Mouse (Mus musculus) forebrain, embryonic 12.5 days (tissue): ENCODE results near the gene Akap2. TPM values are rescaled to one million over a fixed set of nuclear protein-coding genes. Genes with fewer than 3 reads are reported as not detected.

Experiments used
- ATAC-seq: fragments of 200-750 bp; cut with Nextera tagmentation; 2 replicates; pipeline ENCODE4 v1.8.0; 2017; ENCODE audit warnings: moderate TSS enrichment; ENCODE audit not compliant: low FRiP score
- H3K27ac ChIP-seq: fragments of 300-500 bp; sonication (generic); 2 replicates; pipeline ENCODE4 v1.5.1; 2016; ENCODE audit warnings: mild to moderate bottlenecking
- H3K27me3 ChIP-seq: fragments of 300-500 bp; sonication (generic); 2 replicates; pipeline ENCODE4 v1.6.1; 2016; ENCODE audit warnings: mild to moderate bottlenecking
- H3K36me3 ChIP-seq: fragments of 300-500 bp; sonication (generic); replicated peaks from 2 replicates; pipeline ENCODE4 v1.6.1; 2016; ENCODE audit warnings: mild to moderate bottlenecking
- H3K4me1 ChIP-seq: fragments of 300-500 bp; sonication (generic); 2 replicates; pipeline ENCODE4 v1.6.1; 2016
- H3K4me2 ChIP-seq: fragments of 300-500 bp; sonication (generic); 2 replicates; pipeline ENCODE4 v1.6.1; 2016; ENCODE audit warnings: mild to moderate bottlenecking, moderate library complexity
- H3K4me3 ChIP-seq: fragments of 300-500 bp; sonication (generic); replicated peaks from 2 replicates; pipeline ENCODE4 v1.5.1; 2016; ENCODE audit warnings: mild to moderate bottlenecking
- H3K9ac ChIP-seq: fragments of 300-500 bp; sonication (generic); 2 replicates; pipeline ENCODE4 v1.6.1; 2016; ENCODE audit warnings: mild to moderate bottlenecking
- H3K9me3 ChIP-seq: fragments of 300-500 bp; sonication (generic); 2 replicates; pipeline ENCODE4 v1.6.1; 2016
- WGBS: fragments of 180-500 bp; shearing (Covaris S2); methylation state at CpG from one replicate; pipeline ENCODE4 v1.1.7; 2016; 5-methylcytosine and 5-hydroxymethylcytosine counted together
- polyA plus RNA-seq: library from polyadenylated mRNA; unstranded; fragments of >200 nt; fragmentation: Nextera tagmentation; extraction: Ambion mirVana; gene quantifications from 2 replicates; pipeline ENCODE4 v1.2.1, GENCODE M21; 2016

Akap2 gene
- polyA plus RNA-seq, 1 experiment from 2014 or later = 12.5 TPM

GRCm38 (mm10) chr4:57829740-57830139 is 112.3 kb downstream of the Akap2 start:
- Histone ChIP-seq H3K4me1 (peaks cover 26% of the 10 kb centered on the region), H3K27me3 (peaks cover 13% of the 10 kb centered on the region)

GRCm38 (mm10) chr4:57832318-57832717 is 114.9 kb downstream of the Akap2 start:
- peaks cover 17% of the 10 kb centered on the region for H3K4me1 ChIP-seq
- no peak overlapping the region for H3K9ac ChIP-seq
- H3K36me3 ChIP-seq = no peaks in the 10 kb centered on the region
- H3K27me3 ChIP-seq = peaks cover 10% of the 10 kb centered on the region
- H3K27ac ChIP-seq = no peak overlapping the region
- H3K4me2 ChIP-seq = no peak overlapping the region
- no peak for ATAC-seq
- WGBS = 63% methylated on average over 7 of the region's 7 CpGs
- no peaks in the 10 kb centered on the region for H3K9me3 ChIP-seq
- no peak overlapping the region for H3K4me3 ChIP-seq

More at GRCm38 (mm10) chr4:57829740-57830139, 112.3 kb downstream of the Akap2 start:
- Histone ChIP-seq H3K36me3 (no peaks in the 10 kb centered on the region), H3K9ac (no peak overlapping the region), H3K27ac (no peak overlapping the region), H3K4me2 (no peak overlapping the region), H3K4me3 (no peak overlapping the region), H3K9me3 (no peaks in the 10 kb centered on the region)
- ATAC-seq = peak; percentile 59; the same call in 1 of the 2 replicates
- WGBS = 56% methylated on average over 3 of the region's 3 CpGs

GRCm38 (mm10) chr4:57833060-57833459 is 115.6 kb downstream of the Akap2 start:
- WGBS = 81% methylated on average over 4 of the region's 4 CpGs
- Histone ChIP-seq H3K27ac (no peak overlapping the region), H3K27me3 (peaks cover 10% of the 10 kb centered on the region), H3K9ac (no peak overlapping the region), H3K36me3 (no peaks in the 10 kb centered on the region), H3K9me3 (no peaks in the 10 kb centered on the region), H3K4me1 (peaks cover 17% of the 10 kb centered on the region), H3K4me3 (no peak overlapping the region), H3K4me2 (no peak overlapping the region)
- no peak for ATAC-seq

GRCm38 (mm10) chr4:57834141-57834540 is 116.7 kb downstream of the Akap2 start:
- Histone ChIP-seq H3K4me3 (no peak overlapping the region), H3K9ac (no peak overlapping the region), H3K9me3 (no peaks in the 10 kb centered on the region), H3K4me1 (peaks cover 17% of the 10 kb centered on the region), H3K27ac (no peak overlapping the region), H3K4me2 (no peak overlapping the region), H3K27me3 (peaks cover 10% of the 10 kb centered on the region), H3K36me3 (no peaks in the 10 kb centered on the region)
- no peak for ATAC-seq
- 79% methylated on average over 4 of the region's 4 CpGs for WGBS

GRCm38 (mm10) chr4:57837089-57837488 is 119.6 kb downstream of the Akap2 start:
- WGBS = 81% methylated on average over 9 of the region's 9 CpGs
- Histone ChIP-seq H3K9me3 (no peaks in the 10 kb centered on the region), H3K4me2 (no peak overlapping the region), H3K27me3 (no peaks in the 10 kb centered on the region), H3K27ac (no peak overlapping the region), H3K36me3 (no peaks in the 10 kb centered on the region), H3K4me1 (peaks cover 15% of the 10 kb centered on the region), H3K9ac (no peak overlapping the region), H3K4me3 (no peak overlapping the region)
- ATAC-seq = no peak

- WGBS = 85% methylated on average over 4 of the region's 4 CpGs
- Histone ChIP-seq H3K9ac (no peak overlapping the region), H3K36me3 (no peaks in the 10 kb centered on the region), H3K27ac (no peak overlapping the region), H3K4me3 (no peak overlapping the region), H3K9me3 (no peaks in the 10 kb centered on the region), H3K4me1 (peaks cover 8% of the 10 kb centered on the region; the same call in 1 of the 2 replicates), H3K27me3 (no peaks in the 10 kb centered on the region), H3K4me2 (no peak overlapping the region)
- ATAC-seq = no peak
Measured at GRCm38 (mm10) chr4:57839343-57839742, 121.9 kb downstream of the Akap2 start.

- Histone ChIP-seq H3K27ac (no peak overlapping the region), H3K27me3 (no peaks in the 10 kb centered on the region), H3K4me2 (no peak overlapping the region), H3K4me3 (no peak overlapping the region), H3K9ac (no peak overlapping the region), H3K4me1 (peaks cover 31% of the 10 kb centered on the region), H3K9me3 (no peaks in the 10 kb centered on the region), H3K36me3 (no peaks in the 10 kb centered on the region)
- ATAC-seq = no peak
- WGBS = 42% methylated on average over 1 of the region's 1 CpGs
Measured at GRCm38 (mm10) chr4:57841911-57842310, 124.5 kb downstream of the Akap2 start.

GRCm38 (mm10) chr4:57842472-57843305 is 125.2 kb downstream of the Akap2 start:
- Histone ChIP-seq H3K36me3 (no peaks in the 10 kb centered on the region), H3K9ac (no peak overlapping the region), H3K27me3 (no peaks in the 10 kb centered on the region), H3K27ac (no peak overlapping the region), H3K4me1 (peaks cover 35% of the 10 kb centered on the region), H3K4me3 (no peak overlapping the region), H3K9me3 (no peaks in the 10 kb centered on the region), H3K4me2 (no peak overlapping the region)
- 89% methylated on average over 11 of the region's 11 CpGs for WGBS
- ATAC-seq = no peak

- peak overlapping the region; percentile 45 for H3K4me2 ChIP-seq
- no peaks in the 10 kb centered on the region for H3K27me3 ChIP-seq
- H3K4me1 ChIP-seq = peaks cover 35% of the 10 kb centered on the region
- H3K36me3 ChIP-seq = no peaks in the 10 kb centered on the region
- peak overlapping the region; percentile 22; the same call in 1 of the 2 replicates for H3K9ac ChIP-seq
- peak overlapping the region; percentile 28 for H3K4me3 ChIP-seq
- H3K9me3 ChIP-seq = no peaks in the 10 kb centered on the region
- peak overlapping the region; percentile 59; the same call in 1 of the 2 replicates for H3K27ac ChIP-seq
- peak; percentile 78 for ATAC-seq
- WGBS = under 1% methylated on average over 10 of the region's 10 CpGs
Measured at GRCm38 (mm10) chr4:57845031-57845431, 127.6 kb downstream of the Akap2 start.

GRCm38 (mm10) chr4:57845541-57846210 is 128.2 kb downstream of the Akap2 start:
- ATAC-seq = peak; percentile 39; the same call in 1 of the 2 replicates
- Histone ChIP-seq H3K4me2 (peak overlapping the region; percentile 45), H3K36me3 (no peaks in the 10 kb centered on the region), H3K9ac (peak overlapping the region; percentile 22; the same call in 1 of the 2 replicates), H3K4me3 (peak overlapping the region; percentile 28), H3K27ac (peak overlapping the region; percentile 59), H3K9me3 (no peaks in the 10 kb centered on the region), H3K27me3 (no peaks in the 10 kb centered on the region), H3K4me1 (peaks cover 35% of the 10 kb centered on the region)
- WGBS = 18% methylated on average over 12 of the region's 12 CpGs

- Histone ChIP-seq H3K4me3 (0 out of 2 replicates have a peak overlapping the region, but pooled peaks have one; percentile 28), H3K9me3 (no peaks in the 10 kb centered on the region), H3K9ac (no peak overlapping the region), H3K4me1 (peaks cover 32% of the 10 kb centered on the region), H3K4me2 (peak overlapping the region; percentile 45), H3K36me3 (no peaks in the 10 kb centered on the region), H3K27me3 (no peaks in the 10 kb centered on the region), H3K27ac (peak overlapping the region; percentile 65)
- 59% methylated on average over 10 of the region's 12 CpGs for WGBS
- ATAC-seq = no peak
Measured at GRCm38 (mm10) chr4:57846381-57846990, 129.0 kb downstream of the Akap2 start.

GRCm38 (mm10) chr4:57846991-57847422 is 129.6 kb downstream of the Akap2 start:
- H3K4me3 ChIP-seq = no peak overlapping the region
- no peaks in the 10 kb centered on the region for H3K27me3 ChIP-seq
- peaks cover 30% of the 10 kb centered on the region for H3K4me1 ChIP-seq
- no peaks in the 10 kb centered on the region for H3K36me3 ChIP-seq
- 0 out of 2 replicates have a peak, but pooled peaks have one; percentile 12 for ATAC-seq
- H3K27ac ChIP-seq = peak overlapping the region; percentile 65
- WGBS = 22% methylated on average over 8 of the region's 8 CpGs
- no peaks in the 10 kb centered on the region for H3K9me3 ChIP-seq
- no peak overlapping the region for H3K9ac ChIP-seq
- peak overlapping the region; percentile 45 for H3K4me2 ChIP-seq
